Mouse (Mus musculus) frontal cortex, postnatal 36 days (tissue): ENCODE measurements around the gene Stkld1.
A peak's percentile ranks its signal among the peaks of the same experiment; 100 is the strongest.

ENCODE experiments used
- DNase-seq, 2 experiments: peaks; one replicate each; pipeline ENCODE4 v3.0.0; 2022; ENCODE audit warnings: low spot score in 2 of 2

Gene Stkld1

GRCm38 (mm10) chr2:26963923-26964723 is 30.3 kb downstream of the Stkld1 start, which contains the start of gene Rexo4:
TSS of gene Rexo4 (minus strand) at chr2:26964386.
- DNase-seq, result peak; percentile 97

- no peak for DNase-seq
Observed at GRCm38 (mm10) chr2:26964724-26965370, 31.0 kb downstream of the Stkld1 start.

- no peak for DNase-seq
Observed at GRCm38 (mm10) chr2:26967262-26967661, 33.4 kb downstream of the Stkld1 start.

GRCm38 (mm10) chr2:26973116-26973515 is 39.3 kb downstream of the Stkld1 start, which contains the start of gene Adamts13:
TSS of gene Adamts13 (plus strand) at chr2:26973416.
- DNase-seq, result no peak

- no peak for DNase-seq
Observed at GRCm38 (mm10) chr2:26973960-26974359, 40.1 kb downstream of the Stkld1 start.

- no peak for DNase-seq
Observed at GRCm38 (mm10) chr2:26980361-26980760, 46.5 kb downstream of the Stkld1 start.

- DNase-seq, result no peak
Observed at GRCm38 (mm10) chr2:26984179-26984578, 50.3 kb downstream of the Stkld1 start.

GRCm38 (mm10) chr2:26984640-26985039 is 50.8 kb downstream of the Stkld1 start:
- DNase-seq, result no peak

- no peak for DNase-seq
Observed at GRCm38 (mm10) chr2:26993936-26994335, 60.1 kb downstream of the Stkld1 start.

- DNase-seq, result no peak
Observed at GRCm38 (mm10) chr2:26997498-26997897, 63.7 kb downstream of the Stkld1 start.

- no peak for DNase-seq
Observed at GRCm38 (mm10) chr2:26997993-26998392, 64.1 kb downstream of the Stkld1 start.
